Mouse (Mus musculus) stomach, embryonic 16.5 days (tissue): ENCODE measurements around the gene Plcxd1. TPM values are rescaled to one million over a fixed set of nuclear protein-coding genes. Genes with fewer than 3 reads are reported as not detected.

Experiments used
- ATAC-seq: fragments of 200-750 bp; cut with Nextera tagmentation; 2 replicates; pipeline ENCODE4 v1.8.0; 2017; ENCODE audit warnings: moderate number of reproducible peaks, moderate TSS enrichment; ENCODE audit not compliant: insufficient read depth, low FRiP score
- H3K27ac ChIP-seq: fragments of 300-500 bp; sonication (generic); 2 replicates; pipeline ENCODE4 v1.5.1; 2014; ENCODE audit warnings: low read length
- H3K27me3 ChIP-seq: fragments of 300-500 bp; sonication (generic); 2 replicates; pipeline ENCODE4 v1.6.1; 2014; ENCODE audit warnings: low read length, control low read depth, mixed read lengths; ENCODE audit not compliant: control insufficient read depth, insufficient read depth
- H3K36me3 ChIP-seq: fragments of 300-500 bp; sonication (generic); 2 replicates; pipeline ENCODE4 v1.6.1; 2014; ENCODE audit warnings: low read length; ENCODE audit not compliant: control insufficient read depth, insufficient read depth
- H3K4me1 ChIP-seq: fragments of 300-500 bp; sonication (generic); 2 replicates; pipeline ENCODE4 v1.6.1; 2014; ENCODE audit warnings: low read length, control low read depth, mixed read lengths; ENCODE audit not compliant: control insufficient read depth, insufficient read depth
- H3K4me2 ChIP-seq: fragments of 300-500 bp; sonication (generic); 2 replicates; pipeline ENCODE4 v1.6.1; 2014; ENCODE audit warnings: low read depth, low read length, mixed read lengths
- H3K4me3 ChIP-seq: fragments of 300-500 bp; sonication (generic); replicated peaks from 2 replicates; pipeline ENCODE4 v1.5.1; 2014; ENCODE audit warnings: mild to moderate bottlenecking, low read length
- H3K9ac ChIP-seq: fragments of 300-500 bp; sonication (generic); 2 replicates; pipeline ENCODE4 v1.6.1; 2014; ENCODE audit warnings: low read length
- H3K9me3 ChIP-seq: fragments of 300-500 bp; sonication (generic); replicated peaks from 2 replicates; pipeline ENCODE4 v1.6.1; 2016; ENCODE audit warnings: low read length, control low read depth; ENCODE audit not compliant: control insufficient read depth
- WGBS: fragments of 180-500 bp; shearing (Covaris S2); extraction: QIAGEN DNeasy Blood & Tissue Kit; methylation state at CpG from one replicate; pipeline ENCODE4 v1.1.7; 2014; 5-methylcytosine and 5-hydroxymethylcytosine counted together
- polyA plus RNA-seq: library from polyadenylated mRNA; unstranded; fragments of >200 nt; fragmentation: Nextera tagmentation; extraction: Ambion mirVana; gene quantifications from 2 replicates; pipeline ENCODE4 v1.2.1, GENCODE M21; 2015

Plcxd1 gene
- polyA plus RNA-seq, 1 experiment from 2014 or later, result 1.4 TPM

DNA sequence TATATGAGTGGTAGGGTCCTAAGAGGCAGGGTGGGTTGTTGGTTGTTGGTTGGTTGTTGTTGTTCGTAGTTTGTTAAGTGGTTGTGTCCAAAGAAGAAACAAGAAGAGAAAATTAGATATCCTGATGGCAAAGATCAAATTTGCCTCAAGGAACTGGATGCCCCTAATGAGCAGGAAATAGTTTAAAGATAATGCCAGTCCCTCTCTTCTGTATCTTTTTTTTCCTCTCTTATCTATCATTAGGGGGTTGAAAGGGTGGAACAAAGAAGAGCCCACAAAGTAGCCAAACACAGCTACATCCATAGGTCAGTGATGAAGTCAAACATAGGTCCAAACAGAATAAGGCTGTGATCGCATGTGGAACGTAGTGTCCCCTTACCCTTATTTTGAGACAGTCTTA lies 39.6 kb downstream of the Plcxd1 start:
- no peak for ATAC-seq
- WGBS, result 98% methylated on average over 3 of the region's 3 CpGs
- no peak overlapping the region for H3K4me3 ChIP-seq
- no peak overlapping the region for H3K27ac ChIP-seq
- no peak overlapping the region for H3K4me2 ChIP-seq
- H3K4me1 ChIP-seq, result 0 out of 2 replicates have a peak, but pooled peaks cover 2% of the 10 kb centered on the region
- H3K9ac ChIP-seq, result no peak overlapping the region
- peaks cover 6% of the 10 kb centered on the region; the same call in 1 of the 2 replicates for H3K36me3 ChIP-seq
- no peaks in the 10 kb centered on the region for H3K27me3 ChIP-seq
- H3K9me3 ChIP-seq, result peaks cover 6% of the 10 kb centered on the region; the same call in 1 of the 2 replicates

- Histone ChIP-seq H3K4me1 (0 out of 2 replicates have a peak, but pooled peaks cover 2% of the 10 kb centered on the region), H3K4me2 (no peak overlapping the region), H3K27me3 (no peaks in the 10 kb centered on the region), H3K9me3 (no peaks in the 10 kb centered on the region), H3K27ac (no peak overlapping the region), H3K9ac (no peak overlapping the region), H3K4me3 (no peak overlapping the region), H3K36me3 (peaks cover 8% of the 10 kb centered on the region; the same call in 1 of the 2 replicates)
- no peak for ATAC-seq
- 90% methylated on average over 7 of the region's 7 CpGs for WGBS
Measured at GRCm38 (mm10) chr5:110140424-110140823, 40.7 kb downstream of the Plcxd1 start.

GRCm38 (mm10) chr5:110142309-110142708 lies 42.5 kb downstream of the Plcxd1 start:
- peaks cover 24% of the 10 kb centered on the region; the same call in 1 of the 2 replicates for H3K36me3 ChIP-seq
- WGBS, result 85% methylated on average over 2 of the region's 2 CpGs
- ATAC-seq, result no peak

DNA sequence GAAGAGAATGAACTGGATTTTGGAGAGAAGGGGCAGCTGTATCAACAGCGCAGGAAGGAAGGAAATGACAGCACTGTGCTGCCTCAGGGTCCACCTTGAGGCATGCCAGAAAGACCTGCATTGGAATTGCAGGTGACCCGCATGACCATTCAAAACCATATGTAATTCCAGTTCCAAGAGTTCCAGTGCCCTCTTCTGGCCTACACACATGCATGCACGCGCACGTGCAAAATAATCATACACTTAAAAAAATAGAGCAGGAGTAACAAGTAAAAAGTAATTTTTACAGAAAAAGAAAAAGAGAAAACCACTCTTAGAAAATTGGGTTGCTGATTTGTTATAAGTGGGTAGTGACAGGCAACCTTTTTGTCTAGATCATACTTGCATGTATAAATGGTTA lies 43.2 kb downstream of the Plcxd1 start:
- Histone ChIP-seq H3K36me3 (peaks cover 27% of the 10 kb centered on the region; the same call in 1 of the 2 replicates), H3K4me2 (no peak overlapping the region), H3K4me1 (no peaks in the 10 kb centered on the region), H3K4me3 (no peak overlapping the region), H3K27ac (no peak overlapping the region), H3K9me3 (no peaks in the 10 kb centered on the region), H3K9ac (no peak overlapping the region), H3K27me3 (no peaks in the 10 kb centered on the region)
- ATAC-seq, result no peak
- 88% methylated on average over 5 of the region's 5 CpGs for WGBS

More at GRCm38 (mm10) chr5:110142309-110142708, 42.5 kb downstream of the Plcxd1 start:
- Histone ChIP-seq H3K4me2 (no peak overlapping the region), H3K9ac (no peak overlapping the region), H3K27ac (no peak overlapping the region), H3K9me3 (no peaks in the 10 kb centered on the region), H3K27me3 (no peaks in the 10 kb centered on the region), H3K4me3 (no peak overlapping the region), H3K4me1 (no peaks in the 10 kb centered on the region)

Other genes with a start within 250 kb of the Plcxd1 start
- gene Gm15446, start 176.6 kb upstream of the Plcxd1 start, polyA plus RNA-seq, result 0.46 and 0.75 TPM in 2 replicates
- gene Zfp932, start 103.4 kb upstream of the Plcxd1 start, polyA plus RNA-seq, result 21.4 and 21.9 TPM in 2 replicates
- 2.8 and 5.3 TPM in 2 replicates for gene Gm17655, start 27.5 kb upstream of the Plcxd1 start, polyA plus RNA-seq
- gene Gm35315, start 5.5 kb upstream of the Plcxd1 start, polyA plus RNA-seq, result 1.8 and 2.0 TPM in 2 replicates
- gene Gtpbp6, start 8.2 kb downstream of the Plcxd1 start, polyA plus RNA-seq, result 25.8 and 29.0 TPM in 2 replicates
- 2.7 and 3.0 TPM in 2 replicates for gene Zfp605, start 10.1 kb downstream of the Plcxd1 start, polyA plus RNA-seq
- 39.4 and 39.7 TPM in 2 replicates for gene Chfr, start 35.9 kb downstream of the Plcxd1 start, polyA plus RNA-seq
- gene Golga3, start 76.7 kb downstream of the Plcxd1 start, polyA plus RNA-seq, result 21.3 and 22.0 TPM in 2 replicates
- 19.6 and 23.9 TPM in 2 replicates for gene Ankle2, start 131.0 kb downstream of the Plcxd1 start, polyA plus RNA-seq
- gene Pgam5, start 169.9 kb downstream of the Plcxd1 start, polyA plus RNA-seq, result 45.0 and 46.3 TPM in 2 replicates
- 7.9 and 9.0 TPM in 2 replicates for gene Pxmp2, start 186.2 kb downstream of the Plcxd1 start, polyA plus RNA-seq
- 18.8 and 21.9 TPM in 2 replicates for gene Pole, start 186.3 kb downstream of the Plcxd1 start, polyA plus RNA-seq
- gene P2rx2, start 243.2 kb downstream of the Plcxd1 start, polyA plus RNA-seq, result 0.72 TPM in 2 replicates
- gene Lrcol1, start 244.8 kb downstream of the Plcxd1 start, polyA plus RNA-seq, result not detected in 2 replicates